Mouse (Mus musculus): Measurements from ENCODE around the gene Fam227a. TPM values are rescaled to one million over a fixed set of nuclear protein-coding genes. Genes with fewer than 3 reads are reported as not detected.

The Fam227a gene
- polyA plus RNA-seq, 2 experiments, result 1.3 to 7.9 TPM

DNA sequence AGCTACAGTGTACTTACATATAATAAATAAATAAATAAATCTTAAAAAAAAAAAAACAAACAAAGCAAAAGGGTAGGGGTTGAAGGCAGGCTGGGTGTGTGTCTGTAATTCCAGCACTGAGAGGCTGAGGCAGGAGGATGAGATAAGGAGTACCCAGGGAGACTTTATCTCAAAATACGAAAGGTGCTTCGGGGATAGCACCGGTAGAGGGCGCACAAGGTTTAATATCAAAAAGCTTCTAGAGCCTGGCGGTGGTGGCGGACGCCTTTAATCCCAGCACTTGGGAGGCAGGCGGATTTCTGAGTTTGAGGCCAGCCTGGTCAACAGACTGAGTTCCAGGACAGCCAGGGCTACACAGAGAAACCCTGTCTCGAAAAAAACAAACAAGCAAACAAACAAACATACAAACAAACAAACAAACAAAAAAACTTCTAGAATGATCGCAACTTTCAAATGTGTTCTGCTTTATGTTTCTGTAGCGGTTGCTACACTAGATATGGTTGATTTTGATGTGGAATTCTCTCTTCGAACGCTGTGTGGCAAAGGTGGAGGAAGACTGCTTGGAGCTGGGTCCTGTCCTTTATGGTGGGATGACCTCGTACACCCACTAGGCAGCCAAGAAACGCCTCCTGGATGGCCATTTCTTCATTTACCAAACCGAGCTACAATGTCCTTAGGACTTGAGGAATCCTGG lies 772 bp downstream of the Fam227a start:
- 0 out of 2 replicates have a peak, but pooled peaks have one; percentile 13 for ATAC-seq (ENCODE audit: low FRiP score, low read depth)
- H3K9me3 ChIP-seq (ENCODE audit: control insufficient read depth, low read length), result no peaks in the 10 kb centered on the region
- no peaks in the 10 kb centered on the region for H3K27me3 ChIP-seq (ENCODE audit: control insufficient read depth, insufficient read depth, low read length)
- H3K4me2 ChIP-seq (replicated peaks; ENCODE audit: low read depth, low read length, severe bottlenecking), result peak overlapping the region; percentile 87
- TF ChIP-seq POLR2A (IDR thresholded peaks at IDR 0.05; ENCODE audit: borderline replicate concordance, extremely low read depth, insufficient read depth, insufficient read length), result no peak
- H3K9ac ChIP-seq (ENCODE audit: low read depth, low read length, severe bottlenecking), result peak overlapping the region; percentile 74
- peak overlapping the region; percentile 83 for H3K4me3 ChIP-seq (replicated peaks; ENCODE audit: low read length)
- peak; percentile 95 for DNase-seq (ENCODE audit: low spot score)
- peak overlapping the region; percentile 95 for H3K27ac ChIP-seq (replicated peaks; ENCODE audit: low read depth, low read length)
- 4% methylated on average over 16 of the region's 16 CpGs for WGBS
- peaks cover 6% of the 10 kb centered on the region; the same call in 1 of the 2 replicates for H3K4me1 ChIP-seq (ENCODE audit: control insufficient read depth, insufficient read depth, low read length)
- H3K36me3 ChIP-seq (ENCODE audit: control insufficient read depth, insufficient read depth, low read length), result no peaks in the 10 kb centered on the region; the same call in 1 of the 2 replicates

- Histone ChIP-seq H3K27me3 (ENCODE audit: control insufficient read depth, insufficient read depth, low read length) (no peaks in the 10 kb centered on the region), H3K9ac (ENCODE audit: low read depth, low read length, severe bottlenecking) (no peak overlapping the region), H3K36me3 (ENCODE audit: control insufficient read depth, insufficient read depth, low read length) (0 out of 2 replicates have a peak, but pooled peaks cover 3% of the 10 kb centered on the region), H3K4me1 (ENCODE audit: control insufficient read depth, insufficient read depth, low read length) (peaks cover 6% of the 10 kb centered on the region; the same call in 1 of the 2 replicates), H3K9me3 (ENCODE audit: control insufficient read depth, low read length) (peaks cover 4% of the 10 kb centered on the region; the same call in 1 of the 2 replicates), H3K4me2 (replicated peaks; ENCODE audit: low read depth, low read length, severe bottlenecking) (no peak overlapping the region), H3K27ac (replicated peaks; ENCODE audit: low read depth, low read length) (no peak overlapping the region), H3K4me3 (replicated peaks; ENCODE audit: low read length) (no peak overlapping the region)
- no peak for TF ChIP-seq POLR2A (IDR thresholded peaks at IDR 0.05; ENCODE audit: borderline replicate concordance, extremely low read depth, insufficient read depth, insufficient read length)
- DNase-seq (ENCODE audit: low spot score) (no peak), ATAC-seq (ENCODE audit: low FRiP score, low read depth) (no peak)
- WGBS, result 92% methylated on average over 14 of the region's 14 CpGs
Observed at GRCm38 (mm10) chr15:79656451-79656850, 2.3 kb downstream of the Fam227a start.

- no peak for ATAC-seq (ENCODE audit: low FRiP score, low read depth)
- H3K4me2 ChIP-seq (replicated peaks; ENCODE audit: low read depth, low read length, severe bottlenecking), result no peak overlapping the region
- H3K36me3 ChIP-seq (ENCODE audit: control insufficient read depth, insufficient read depth, low read length), result peaks cover 6% of the 10 kb centered on the region; the same call in 1 of the 2 replicates
- no peaks in the 10 kb centered on the region for H3K27me3 ChIP-seq (ENCODE audit: control insufficient read depth, insufficient read depth, low read length)
- DNase-seq (ENCODE audit: low spot score), result no peak
- H3K9ac ChIP-seq (ENCODE audit: low read depth, low read length, severe bottlenecking), result no peak overlapping the region
- no peak overlapping the region for H3K4me3 ChIP-seq (replicated peaks; ENCODE audit: low read length)
- no peaks in the 10 kb centered on the region for H3K4me1 ChIP-seq (ENCODE audit: control insufficient read depth, insufficient read depth, low read length)
- H3K9me3 ChIP-seq (ENCODE audit: control insufficient read depth, low read length), result peaks cover 5% of the 10 kb centered on the region; the same call in 1 of the 2 replicates
- WGBS, result 76% methylated on average over 4 of the region's 4 CpGs
- no peak overlapping the region for H3K27ac ChIP-seq (replicated peaks; ENCODE audit: low read depth, low read length)
- TF ChIP-seq POLR2A (IDR thresholded peaks at IDR 0.05; ENCODE audit: borderline replicate concordance, extremely low read depth, insufficient read depth, insufficient read length), result no peak
Observed at GRCm38 (mm10) chr15:79651481-79651880, 7.3 kb downstream of the Fam227a start.

GRCm38 (mm10) chr15:79650569-79650968 lies 8.2 kb downstream of the Fam227a start:
- no peak overlapping the region for H3K4me3 ChIP-seq (replicated peaks; ENCODE audit: low read length)
- no peaks in the 10 kb centered on the region for H3K4me1 ChIP-seq (ENCODE audit: control insufficient read depth, insufficient read depth, low read length)
- peaks cover 6% of the 10 kb centered on the region; the same call in 1 of the 2 replicates for H3K36me3 ChIP-seq (ENCODE audit: control insufficient read depth, insufficient read depth, low read length)
- H3K9me3 ChIP-seq (ENCODE audit: control insufficient read depth, low read length), result peaks cover 5% of the 10 kb centered on the region; the same call in 1 of the 2 replicates
- no peaks in the 10 kb centered on the region for H3K27me3 ChIP-seq (ENCODE audit: control insufficient read depth, insufficient read depth, low read length)
- DNase-seq (ENCODE audit: low spot score) (no peak), ATAC-seq (ENCODE audit: low FRiP score, low read depth) (no peak)
- no peak overlapping the region for H3K4me2 ChIP-seq (replicated peaks; ENCODE audit: low read depth, low read length, severe bottlenecking)
- no peak overlapping the region for H3K27ac ChIP-seq (replicated peaks; ENCODE audit: low read depth, low read length)
- TF ChIP-seq POLR2A (IDR thresholded peaks at IDR 0.05; ENCODE audit: borderline replicate concordance, extremely low read depth, insufficient read depth, insufficient read length), result no peak
- H3K9ac ChIP-seq (ENCODE audit: low read depth, low read length, severe bottlenecking), result no peak overlapping the region

- no peak overlapping the region for H3K4me3 ChIP-seq (replicated peaks; ENCODE audit: low read length)
- no peak for DNase-seq (ENCODE audit: low spot score)
- H3K9ac ChIP-seq (ENCODE audit: low read depth, low read length, severe bottlenecking), result no peak overlapping the region
- no peak overlapping the region for H3K4me2 ChIP-seq (replicated peaks; ENCODE audit: low read depth, low read length, severe bottlenecking)
- no peak for ATAC-seq (ENCODE audit: low FRiP score, low read depth)
- H3K27ac ChIP-seq (replicated peaks; ENCODE audit: low read depth, low read length), result no peak overlapping the region
- peaks cover 5% of the 10 kb centered on the region; the same call in 1 of the 2 replicates for H3K9me3 ChIP-seq (ENCODE audit: control insufficient read depth, low read length)
- H3K4me1 ChIP-seq (ENCODE audit: control insufficient read depth, insufficient read depth, low read length), result no peaks in the 10 kb centered on the region
- 81% methylated on average over 12 of the region's 12 CpGs for WGBS
- H3K36me3 ChIP-seq (ENCODE audit: control insufficient read depth, insufficient read depth, low read length), result peaks cover 6% of the 10 kb centered on the region; the same call in 1 of the 2 replicates
- no peaks in the 10 kb centered on the region for H3K27me3 ChIP-seq (ENCODE audit: control insufficient read depth, insufficient read depth, low read length)
- no peak for TF ChIP-seq POLR2A (IDR thresholded peaks at IDR 0.05; ENCODE audit: borderline replicate concordance, extremely low read depth, insufficient read depth, insufficient read length)
Observed at GRCm38 (mm10) chr15:79648130-79648529, 10.6 kb downstream of the Fam227a start.
